Mouse (Mus musculus) myocyte (in vitro differentiated cells): ENCODE measurements around the gene Nabp2. TPM values are rescaled to one million over a fixed set of nuclear protein-coding genes. Genes with fewer than 3 reads are reported as not detected.

ENCODE experiments used
- H3K27me3 ChIP-seq: one replicate; pipeline ENCODE4 v1.6.1; 2011; ENCODE audit not compliant: control insufficient read depth, insufficient read depth, insufficient read length
- H3K36me3 ChIP-seq: one replicate; pipeline ENCODE4 v1.6.1; 2011; ENCODE audit not compliant: control insufficient read depth, insufficient read depth
- H3K4me2 ChIP-seq: one replicate; pipeline ENCODE4 v1.6.1; 2011; ENCODE audit warnings: low read depth, control low read depth
- H3K4me3 ChIP-seq: one replicate; pipeline ENCODE4 v1.5.1; 2011; ENCODE audit warnings: mild to moderate bottlenecking, control low read depth, moderate library complexity
- H3K79me2 ChIP-seq: one replicate; pipeline ENCODE4 v1.6.1; 2011; ENCODE audit not compliant: control insufficient read depth, insufficient read depth
- H3ac ChIP-seq: one replicate; pipeline ENCODE4 v1.6.1; 2011; ENCODE audit not compliant: control insufficient read depth, insufficient read length
- CEBPB ChIP-seq: IDR thresholded peaks from 2 replicates; pipeline ENCODE4 v1.6.1; 2011; ENCODE audit warnings: mild to moderate bottlenecking, moderate library complexity; ENCODE audit not compliant: poor library complexity, insufficient read depth, severe bottlenecking
- E2F4 ChIP-seq: IDR thresholded peaks from one replicate; pipeline ENCODE4 v1.6.1; 2011; ENCODE audit warnings: mild to moderate bottlenecking, control low read depth, moderate library complexity; ENCODE audit not compliant: insufficient read depth
- MAX ChIP-seq: IDR thresholded peaks from one replicate; pipeline ENCODE4 v1.6.1; 2011; ENCODE audit warnings: low read depth, mild to moderate bottlenecking, control low read depth
- MYOD1 ChIP-seq, 3 experiments: IDR thresholded peaks; one replicate each; pipeline ENCODE4 v1.6.1; 2011; ENCODE audit warnings: control low read depth in 2 of 3, low read depth in 2 of 3, mild to moderate bottlenecking in 2 of 3, moderate library complexity in 1 of 3; ENCODE audit not compliant: insufficient read length in 2 of 3, control insufficient read depth in 1 of 3
- MYOG ChIP-seq, 3 experiments: IDR thresholded peaks; one replicate each; pipeline ENCODE4 v1.6.1; 2011; ENCODE audit warnings: control low read depth in 2 of 3, low read depth in 2 of 3, mild to moderate bottlenecking in 2 of 3; ENCODE audit not compliant: insufficient read length in 2 of 3, control insufficient read depth in 1 of 3, insufficient read depth in 1 of 3
- POLR2A ChIP-seq: IDR thresholded peaks from one replicate; pipeline ENCODE4 v1.6.1; 2011; ENCODE audit warnings: low read depth, mild to moderate bottlenecking, control low read depth, moderate library complexity; ENCODE audit not compliant: insufficient read length
- POLR2AphosphoS2 ChIP-seq: IDR thresholded peaks from one replicate; pipeline ENCODE4 v1.6.1; 2011; ENCODE audit warnings: low read depth, control low read depth; ENCODE audit not compliant: insufficient read length
- REST ChIP-seq: IDR thresholded peaks from one replicate; pipeline ENCODE4 v1.6.1; 2011; ENCODE audit warnings: mild to moderate bottlenecking, control low read depth, moderate library complexity; ENCODE audit not compliant: insufficient read depth, insufficient read length
- SRF ChIP-seq: IDR thresholded peaks from one replicate; pipeline ENCODE4 v1.6.1; 2011; ENCODE audit warnings: low read depth; ENCODE audit not compliant: control insufficient read depth, insufficient read length
- TCF12 ChIP-seq: IDR thresholded peaks from one replicate; pipeline ENCODE4 v1.6.1; 2011; ENCODE audit warnings: mild to moderate bottlenecking, control low read depth; ENCODE audit not compliant: poor library complexity, insufficient read depth, severe bottlenecking
- TCF3 ChIP-seq: IDR thresholded peaks from one replicate; pipeline ENCODE4 v1.6.1; 2011; ENCODE audit warnings: low read depth, control low read depth; ENCODE audit not compliant: insufficient read length
- USF1 ChIP-seq: IDR thresholded peaks from one replicate; pipeline ENCODE4 v1.6.1; 2011; ENCODE audit warnings: low read depth, mild to moderate bottlenecking, control low read depth, moderate library complexity
- polyA plus RNA-seq: library from polyadenylated mRNA; unstranded; fragments of >200 nt; fragmentation: generic; extraction: Trizol; gene quantifications from one replicate; pipeline ENCODE4 v1.2.1, GENCODE M21; 2012; ENCODE audit warnings: missing spikeins

Gene Nabp2
- polyA plus RNA-seq, 1 experiment, result 115 TPM

GRCm38 (mm10) chr10:128445407-128445806 is 34.1 kb upstream of the Nabp2 start:
- Histone ChIP-seq H3ac (no peak overlapping the region), H3K4me3 (no peak overlapping the region), H3K27me3 (no peaks in the 10 kb centered on the region), H3K36me3 (peaks cover 13% of the 10 kb centered on the region), H3K4me2 (no peak overlapping the region), H3K79me2 (no peaks in the 10 kb centered on the region)
- TF ChIP-seq MYOG (IDR thresholded peaks at IDR 0.05; ENCODE audit: control insufficient read depth in 1 of 3, insufficient read depth in 1 of 3, insufficient read length in 2 of 3, low read depth in 2 of 3) (no peak), TCF12 (no peak), POLR2A (no peak), MAX (no peak), TCF3 (no peak)

GRCm38 (mm10) chr10:128444354-128444753 is 33.1 kb upstream of the Nabp2 start:
- Histone ChIP-seq H3K4me3 (no peak overlapping the region), H3K4me2 (no peak overlapping the region), H3K36me3 (peaks cover 18% of the 10 kb centered on the region), H3K79me2 (no peaks in the 10 kb centered on the region), H3K27me3 (no peaks in the 10 kb centered on the region), H3ac (no peak overlapping the region)
- no peak for TF ChIP-seq POLR2A
- no peak for TF ChIP-seq POLR2AphosphoS2
- TF ChIP-seq SRF, result no peak
- TF ChIP-seq REST, result no peak
- TF ChIP-seq TCF3, result no peak
- TF ChIP-seq MAX, result no peak
- no peak for TF ChIP-seq MYOD1 (IDR thresholded peaks at IDR 0.05; ENCODE audit: control insufficient read depth in 1 of 3, insufficient read length in 2 of 3, low read depth in 2 of 3)
- no peak for TF ChIP-seq USF1
- TF ChIP-seq MYOG (IDR thresholded peaks at IDR 0.05; ENCODE audit: control insufficient read depth in 1 of 3, insufficient read depth in 1 of 3, insufficient read length in 2 of 3, low read depth in 2 of 3), result no peak
- no peak for TF ChIP-seq CEBPB
- no peak for TF ChIP-seq TCF12
- no peak for TF ChIP-seq E2F4

GRCm38 (mm10) chr10:128442718-128443117 is 31.4 kb upstream of the Nabp2 start:
- TF ChIP-seq MYOG (IDR thresholded peaks at IDR 0.05; ENCODE audit: control insufficient read depth in 1 of 3, insufficient read depth in 1 of 3, insufficient read length in 2 of 3, low read depth in 2 of 3), result no peak
- no peak for TF ChIP-seq USF1
- TF ChIP-seq MAX, result no peak
- TF ChIP-seq TCF12, result no peak
- no peak for TF ChIP-seq POLR2A
- TF ChIP-seq CEBPB, result no peak

GRCm38 (mm10) chr10:128441324-128442119 is 30.2 kb upstream of the Nabp2 start:
- Histone ChIP-seq H3K79me2 (no peaks in the 10 kb centered on the region), H3K4me2 (no peak overlapping the region), H3ac (no peak overlapping the region), H3K4me3 (no peak overlapping the region), H3K27me3 (no peaks in the 10 kb centered on the region), H3K36me3 (peaks cover 23% of the 10 kb centered on the region)
- TF ChIP-seq TCF3 (no peak), SRF (no peak), CEBPB (no peak), POLR2AphosphoS2 (peak; percentile 64), REST (no peak), MYOD1 (IDR thresholded peaks at IDR 0.05; ENCODE audit: control insufficient read depth in 1 of 3, insufficient read length in 2 of 3, low read depth in 2 of 3) (no peak), MAX (no peak), MYOG (IDR thresholded peaks at IDR 0.05; ENCODE audit: control insufficient read depth in 1 of 3, insufficient read depth in 1 of 3, insufficient read length in 2 of 3, low read depth in 2 of 3) (no peak)

More at GRCm38 (mm10) chr10:128442718-128443117, 31.4 kb upstream of the Nabp2 start:
- H3K4me2 ChIP-seq, result no peak overlapping the region
- peaks cover 23% of the 10 kb centered on the region for H3K36me3 ChIP-seq
- no peaks in the 10 kb centered on the region for H3K79me2 ChIP-seq
- no peak overlapping the region for H3K4me3 ChIP-seq
- H3K27me3 ChIP-seq, result no peaks in the 10 kb centered on the region
- no peak overlapping the region for H3ac ChIP-seq

GRCm38 (mm10) chr10:128440407-128440806 is 29.1 kb upstream of the Nabp2 start:
- no peak overlapping the region for H3K4me2 ChIP-seq
- no peak overlapping the region for H3K4me3 ChIP-seq
- no peaks in the 10 kb centered on the region for H3K79me2 ChIP-seq
- TF ChIP-seq MYOG (IDR thresholded peaks at IDR 0.05; ENCODE audit: control insufficient read depth in 1 of 3, insufficient read depth in 1 of 3, insufficient read length in 2 of 3, low read depth in 2 of 3), result no peak
- TF ChIP-seq TCF12, result no peak
- TF ChIP-seq MAX, result no peak
- TF ChIP-seq CEBPB, result no peak
- no peak for TF ChIP-seq MYOD1 (IDR thresholded peaks at IDR 0.05; ENCODE audit: control insufficient read depth in 1 of 3, insufficient read length in 2 of 3, low read depth in 2 of 3)
- no peak for TF ChIP-seq TCF3
- TF ChIP-seq POLR2AphosphoS2, result no peak
- no peak for TF ChIP-seq REST
- no peak for TF ChIP-seq USF1
- no peak for TF ChIP-seq SRF
- no peak for TF ChIP-seq E2F4
- no peak for TF ChIP-seq POLR2A
- no peak overlapping the region for H3ac ChIP-seq
- H3K27me3 ChIP-seq, result no peaks in the 10 kb centered on the region
- peaks cover 23% of the 10 kb centered on the region for H3K36me3 ChIP-seq
